Mouse (Mus musculus) limb, embryonic 15.5 days (tissue): Measurements from ENCODE around the gene Trnp1. TPM values are rescaled to one million over a fixed set of nuclear protein-coding genes. Genes with fewer than 3 reads are reported as not detected.
"Not testable (repeated sequence)": the region's sequence is repeated elsewhere in the genome, so short reads cannot be mapped to it uniquely, and the experiment has no call there.

Experiments
- ATAC-seq: fragments of 200-750 bp; cut with Nextera tagmentation; 2 replicates; pipeline ENCODE4 v1.8.0; 2017; ENCODE audit warnings: low read depth, moderate TSS enrichment; ENCODE audit not compliant: insufficient number of reproducible peaks, low FRiP score, low TSS enrichment
- H3K27ac ChIP-seq: fragments of 300-500 bp; sonication (generic); 2 replicates; pipeline ENCODE4 v1.5.1; 2015; ENCODE audit warnings: moderate library complexity, mild to moderate bottlenecking, inconsistent platforms
- H3K27me3 ChIP-seq: fragments of 300-500 bp; sonication (generic); 2 replicates; pipeline ENCODE4 v1.6.1; 2015; ENCODE audit warnings: inconsistent platforms
- H3K36me3 ChIP-seq: fragments of 300-500 bp; sonication (generic); 2 replicates; pipeline ENCODE4 v1.6.1; 2015; ENCODE audit warnings: inconsistent platforms
- H3K4me1 ChIP-seq: fragments of 300-500 bp; sonication (generic); 2 replicates; pipeline ENCODE4 v1.6.1; 2015; ENCODE audit warnings: inconsistent platforms
- H3K4me2 ChIP-seq: fragments of 300-500 bp; sonication (generic); 2 replicates; pipeline ENCODE4 v1.6.1; 2015; ENCODE audit warnings: mild to moderate bottlenecking, inconsistent platforms
- H3K4me3 ChIP-seq: fragments of 300-500 bp; sonication (generic); 2 replicates; pipeline ENCODE4 v1.5.1; 2015; ENCODE audit warnings: mild to moderate bottlenecking, inconsistent platforms
- H3K9ac ChIP-seq: fragments of 300-500 bp; sonication (generic); 2 replicates; pipeline ENCODE4 v1.6.1; 2015; ENCODE audit warnings: inconsistent platforms
- H3K9me3 ChIP-seq: fragments of 300-500 bp; sonication (generic); 2 replicates; pipeline ENCODE4 v1.6.1; 2016; ENCODE audit warnings: inconsistent platforms
- WGBS: fragments of 180-500 bp; shearing (Covaris S2); methylation state at CpG from one replicate; pipeline ENCODE4 v1.1.7; 2015; 5-methylcytosine and 5-hydroxymethylcytosine counted together
- polyA plus RNA-seq: library from polyadenylated mRNA; unstranded; fragments of >200 nt; fragmentation: Nextera tagmentation; extraction: Ambion mirVana; gene quantifications from 2 replicates; pipeline ENCODE4 v1.2.1, GENCODE M21; 2015

The Trnp1 gene
- polyA plus RNA-seq = 3.7 and 4.0 TPM in 2 replicates

DNA sequence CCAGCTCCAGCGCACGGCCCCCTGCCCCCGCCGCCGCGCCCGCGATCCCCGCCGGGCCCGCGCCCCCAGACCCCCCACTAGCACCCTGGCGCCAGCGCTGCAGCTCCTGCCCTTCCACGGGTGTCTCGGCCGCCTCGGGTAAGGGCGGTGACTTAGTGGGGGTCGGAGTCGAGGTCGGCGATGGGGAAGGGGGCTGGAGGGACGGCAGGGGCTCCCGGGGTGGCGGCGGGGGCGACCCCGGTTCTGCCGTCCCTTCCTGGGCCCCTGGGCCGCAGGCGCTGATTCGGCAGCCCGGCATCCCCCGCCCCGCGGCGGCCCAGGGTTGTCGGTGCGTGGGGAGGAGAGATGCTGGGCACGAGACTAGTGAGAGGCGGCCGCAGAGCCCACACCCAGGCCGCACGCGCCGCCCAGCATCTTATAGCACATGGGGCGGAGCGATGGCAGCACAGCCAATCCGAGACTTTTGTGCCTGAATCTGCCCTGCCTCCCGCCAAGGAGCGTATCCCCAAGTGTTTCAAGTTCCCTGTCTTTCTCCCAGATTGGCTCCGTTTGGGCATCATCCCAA is at the start of gene Trnp1:
Gene Trnp1 (minus strand): TSS at position 391 of the 565 bp plus-strand sequence.
- Histone ChIP-seq H3K4me3 (peak within 1 kb of the TSS; percentile 65), H3K27me3 (peaks cover 70% of the 10 kb centered on the region), H3K27ac (no peak within 1 kb of the TSS), H3K4me2 (peak within 1 kb of the TSS; percentile 99), H3K4me1 (peaks cover 30% of the 10 kb centered on the region), H3K9ac (peak within 1 kb of the TSS; percentile 56), H3K36me3 (no peaks in the 10 kb centered on the region), H3K9me3 (no peaks in the 10 kb centered on the region)
- peak; percentile 87 for ATAC-seq
- under 1% methylated on average over 53 of the region's 53 CpGs for WGBS

- Histone ChIP-seq H3K4me2 (peak within 1 kb of the TSS; percentile 66), H3K9me3 (no peaks in the 10 kb centered on the region), H3K9ac (peak within 1 kb of the TSS; percentile 80), H3K36me3 (peaks cover 29% of the 10 kb centered on the region), H3K4me1 (peaks cover 15% of the 10 kb centered on the region), H3K27ac (peak within 1 kb of the TSS; percentile 67), H3K27me3 (no peaks in the 10 kb centered on the region), H3K4me3 (peak within 1 kb of the TSS; percentile 85)
- under 1% methylated on average over 77 of the region's 77 CpGs for WGBS
- ATAC-seq = peak; percentile 96
Observed at GRCm38 (mm10) chr4:133545272-133546231, 47.2 kb upstream of the Trnp1 start, which contains the start of gene Nudc. Gene Nudc (minus strand): TSS chr4:133545996.

DNA sequence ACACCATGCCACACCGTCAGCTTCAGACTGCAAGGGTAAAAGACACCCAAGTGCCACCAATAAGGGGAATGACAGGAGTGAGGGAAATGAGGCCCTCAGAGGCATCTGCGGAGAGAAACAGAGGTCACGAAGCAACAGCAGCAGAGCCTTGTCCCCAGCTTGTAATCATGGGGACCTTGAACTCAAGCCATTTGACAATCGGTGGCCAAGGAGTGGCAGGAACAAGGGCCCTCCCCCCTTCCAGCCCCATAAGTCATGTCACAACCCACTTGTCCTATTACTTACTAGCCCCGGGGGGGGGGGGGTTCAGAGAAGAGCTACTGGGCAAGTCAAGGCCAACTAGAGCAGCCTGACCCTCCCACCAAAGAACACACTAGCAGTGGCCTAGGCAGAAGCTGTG is 38.3 kb upstream of the Trnp1 start:
- Histone ChIP-seq H3K4me2 (no peak overlapping the region), H3K4me3 (no peak overlapping the region), H3K27ac (no peak overlapping the region), H3K9ac (no peak overlapping the region), H3K4me1 (no peaks in the 10 kb centered on the region), H3K27me3 (no peaks in the 10 kb centered on the region), H3K36me3 (peaks cover 96% of the 10 kb centered on the region), H3K9me3 (no peaks in the 10 kb centered on the region)
- 91% methylated on average over 5 of the region's 5 CpGs for WGBS
- ATAC-seq = no peak

GRCm38 (mm10) chr4:133536081-133536480 is 37.7 kb upstream of the Trnp1 start:
- Histone ChIP-seq H3K9me3 (no peaks in the 10 kb centered on the region), H3K36me3 (peaks cover 96% of the 10 kb centered on the region), H3K4me2 (no peak overlapping the region), H3K4me3 (no peak overlapping the region), H3K27me3 (no peaks in the 10 kb centered on the region), H3K27ac (no peak overlapping the region), H3K9ac (no peak overlapping the region), H3K4me1 (no peaks in the 10 kb centered on the region)
- 89% methylated on average over 3 of the region's 3 CpGs for WGBS
- no peak for ATAC-seq

GRCm38 (mm10) chr4:133532777-133533176 is 34.4 kb upstream of the Trnp1 start:
- Histone ChIP-seq H3K27me3 (no peaks in the 10 kb centered on the region), H3K4me3 (no peak overlapping the region), H3K4me2 (no peak overlapping the region), H3K36me3 (peaks cover 93% of the 10 kb centered on the region), H3K9me3 (no peaks in the 10 kb centered on the region), H3K9ac (no peak overlapping the region), H3K4me1 (no peaks in the 10 kb centered on the region; the same call in 1 of the 2 replicates), H3K27ac (no peak overlapping the region)
- 87% methylated on average over 3 of the region's 3 CpGs for WGBS
- ATAC-seq = no peak

- H3K36me3 ChIP-seq = peaks cover 46% of the 10 kb centered on the region
- no peaks in the 10 kb centered on the region for H3K9me3 ChIP-seq
- H3K4me3 ChIP-seq = no peak overlapping the region
- H3K27ac ChIP-seq = no peak overlapping the region
- H3K27me3 ChIP-seq = no peaks in the 10 kb centered on the region
- no peak overlapping the region for H3K4me2 ChIP-seq
- 75% methylated on average over 16 of the region's 16 CpGs for WGBS
- no peak overlapping the region for H3K9ac ChIP-seq
- no peak for ATAC-seq
- H3K4me1 ChIP-seq = no peaks in the 10 kb centered on the region; the same call in 1 of the 2 replicates
Observed at GRCm38 (mm10) chr4:133527788-133528187, 29.4 kb upstream of the Trnp1 start.

DNA sequence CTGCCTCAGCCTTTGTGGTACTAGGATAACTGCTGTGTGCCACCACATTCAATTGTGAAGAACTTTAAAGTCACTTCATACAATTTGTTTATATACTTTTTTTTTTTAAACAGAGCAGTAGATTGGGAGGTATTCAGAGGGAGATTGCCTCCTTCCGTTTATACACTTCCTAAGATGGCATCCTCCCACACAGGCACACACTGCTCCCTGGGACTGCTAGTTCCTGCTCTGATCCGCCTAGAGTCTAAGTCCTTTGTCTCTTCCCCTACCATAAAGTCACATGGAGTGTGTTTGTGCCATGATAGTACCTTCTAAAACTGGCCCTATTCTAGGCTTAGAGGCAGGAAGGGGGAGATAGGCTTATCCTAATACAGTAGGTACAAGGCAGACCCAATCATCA is 23.2 kb upstream of the Trnp1 start:
- no peaks in the 10 kb centered on the region for H3K36me3 ChIP-seq
- peaks cover 35% of the 10 kb centered on the region for H3K27me3 ChIP-seq
- no peaks in the 10 kb centered on the region for H3K9me3 ChIP-seq
- no peak overlapping the region for H3K9ac ChIP-seq
- peaks cover 10% of the 10 kb centered on the region for H3K4me1 ChIP-seq
- H3K27ac ChIP-seq = no peak overlapping the region
- no peak overlapping the region for H3K4me2 ChIP-seq
- ATAC-seq = no peak
- H3K4me3 ChIP-seq = no peak overlapping the region
- 70% methylated on average over 2 of the region's 2 CpGs for WGBS

GRCm38 (mm10) chr4:133519369-133519665 is 21.0 kb upstream of the Trnp1 start:
- no peaks in the 10 kb centered on the region for H3K9me3 ChIP-seq
- H3K27ac ChIP-seq = no peak overlapping the region
- H3K4me3 ChIP-seq = peak overlapping the region; percentile 49
- no peak for ATAC-seq
- H3K9ac ChIP-seq = 0 out of 2 replicates have a peak overlapping the region, but pooled peaks have one; percentile 18
- 4% methylated on average over 25 of the region's 25 CpGs for WGBS
- H3K4me1 ChIP-seq = peaks cover 10% of the 10 kb centered on the region
- no peaks in the 10 kb centered on the region for H3K36me3 ChIP-seq
- peaks cover 35% of the 10 kb centered on the region for H3K27me3 ChIP-seq
- H3K4me2 ChIP-seq = peak overlapping the region; percentile 62

DNA sequence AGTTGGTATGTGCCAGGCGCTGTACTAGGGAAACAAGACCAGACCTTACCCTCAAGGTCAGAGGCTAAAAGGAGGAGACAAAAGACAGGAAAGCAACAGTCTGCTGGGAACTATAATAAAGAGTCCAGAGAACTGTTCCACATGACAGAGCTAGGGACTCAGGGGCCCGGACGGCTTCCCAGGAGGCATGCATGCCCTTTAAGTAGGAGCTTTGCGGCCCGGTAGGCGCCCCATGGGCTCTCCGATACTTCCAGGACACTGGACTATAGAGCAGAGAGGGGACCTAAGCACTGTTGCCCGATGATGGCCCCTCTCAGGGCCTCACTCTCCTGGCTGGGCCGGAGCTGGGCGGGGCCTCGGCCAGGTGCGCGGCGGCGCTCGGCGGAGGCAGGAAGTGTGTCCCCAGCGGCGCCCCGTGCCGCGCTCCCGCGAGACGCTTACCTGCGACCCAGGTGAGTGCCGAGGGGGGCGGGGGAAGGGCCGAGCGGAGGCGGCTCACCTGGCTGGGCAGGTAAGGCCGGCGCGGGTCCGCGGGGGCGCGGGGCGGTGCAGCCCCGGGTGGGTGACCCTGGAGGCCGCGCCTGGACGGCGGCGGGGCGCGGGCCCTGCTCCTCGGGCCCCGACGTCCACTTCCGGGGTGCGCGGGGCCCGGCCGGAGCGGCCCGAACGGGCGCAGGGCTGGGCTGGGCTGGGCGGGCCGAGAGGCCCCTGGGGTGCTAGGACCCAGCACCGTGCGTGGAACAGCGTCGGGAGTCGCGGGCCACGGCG is 20.4 kb upstream of the Trnp1 start, which contains the start of gene Kdf1:
Gene Kdf1 (plus strand): TSS at position 363 of the 768 bp plus-strand sequence.
- Histone ChIP-seq H3K4me3 (peak within 1 kb of the TSS; percentile 49), H3K4me1 (peaks cover 10% of the 10 kb centered on the region), H3K9me3 (no peaks in the 10 kb centered on the region), H3K27ac (no peak within 1 kb of the TSS), H3K36me3 (no peaks in the 10 kb centered on the region), H3K4me2 (peak within 1 kb of the TSS; percentile 62), H3K27me3 (peaks cover 35% of the 10 kb centered on the region), H3K9ac (0 out of 2 replicates have a peak within 1 kb of the TSS, but pooled peaks have one; percentile 18)
- WGBS = 3% methylated on average over 60 of the region's 69 CpGs
- ATAC-seq = peak; percentile 54; the same call in 1 of the 2 replicates

DNA sequence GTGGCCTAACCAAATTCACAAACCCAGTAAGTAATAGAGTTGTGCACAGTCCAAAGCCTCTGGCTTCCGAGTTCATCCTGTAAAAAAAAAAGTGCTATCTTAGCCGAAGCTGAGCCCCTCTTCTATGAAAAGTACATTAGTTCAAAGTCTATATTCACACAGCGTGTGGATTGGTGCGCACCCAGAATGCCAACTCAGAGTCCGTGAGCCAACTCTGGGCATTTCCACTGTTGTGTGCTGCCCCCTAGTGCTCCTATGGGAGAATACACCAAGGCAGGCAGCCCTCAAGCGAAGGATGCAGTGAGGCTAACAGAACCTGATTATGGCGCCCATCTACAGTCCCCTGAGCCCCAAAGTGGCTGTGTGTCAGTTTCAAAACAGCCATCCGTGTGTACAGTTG is 14.6 kb upstream of the Trnp1 start:
- peaks cover 9% of the 10 kb centered on the region for H3K27me3 ChIP-seq
- 14% methylated on average over 8 of the region's 8 CpGs for WGBS
- no peak overlapping the region for H3K9ac ChIP-seq
- H3K4me2 ChIP-seq = no peak overlapping the region
- no peak overlapping the region for H3K4me3 ChIP-seq
- ATAC-seq = no peak; the same call in 1 of the 2 replicates
- no peaks in the 10 kb centered on the region for H3K36me3 ChIP-seq
- no peaks in the 10 kb centered on the region for H3K4me1 ChIP-seq
- H3K9me3 ChIP-seq = no peaks in the 10 kb centered on the region
- H3K27ac ChIP-seq = no peak overlapping the region

DNA sequence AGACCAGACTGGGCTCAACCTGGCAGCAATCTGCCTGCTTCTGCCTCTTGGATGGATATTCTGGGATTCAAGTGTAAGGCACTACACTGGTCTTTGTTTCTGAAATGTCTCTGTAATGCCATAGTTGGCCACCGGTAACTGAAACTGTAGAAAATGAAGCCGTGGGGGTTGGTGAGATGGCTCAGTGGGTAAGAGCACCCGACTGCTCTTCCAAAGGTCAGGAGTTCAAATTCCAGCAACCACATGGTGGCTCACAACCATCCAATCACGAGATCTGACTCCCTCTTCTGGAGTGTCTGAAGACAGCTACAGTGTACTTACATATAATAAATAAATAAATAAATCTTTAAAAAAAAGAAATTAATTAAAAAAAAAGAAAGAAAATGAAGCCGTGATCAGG is 14.2 kb upstream of the Trnp1 start:
- H3K36me3 ChIP-seq, H3K4me3 ChIP-seq, H3K27ac ChIP-seq, H3K27me3 ChIP-seq, H3K4me2 ChIP-seq, ATAC-seq, H3K9ac ChIP-seq, H3K4me1 ChIP-seq, H3K9me3 ChIP-seq: not testable (repeated sequence)
- 54% methylated on average over 5 of the region's 5 CpGs for WGBS
